Mouse (Mus musculus) thymus, adult 18-20 months (tissue): ENCODE measurements around the gene Txnrd2.
A peak's percentile ranks its signal among the peaks of the same experiment; 100 is the strongest.

Source experiments
- DNase-seq, 2 experiments: peaks; one replicate each; pipeline ENCODE4 v3.0.0; 2022; ENCODE audit warnings: mixed read lengths in 2 of 2

Gene Txnrd2

DNA sequence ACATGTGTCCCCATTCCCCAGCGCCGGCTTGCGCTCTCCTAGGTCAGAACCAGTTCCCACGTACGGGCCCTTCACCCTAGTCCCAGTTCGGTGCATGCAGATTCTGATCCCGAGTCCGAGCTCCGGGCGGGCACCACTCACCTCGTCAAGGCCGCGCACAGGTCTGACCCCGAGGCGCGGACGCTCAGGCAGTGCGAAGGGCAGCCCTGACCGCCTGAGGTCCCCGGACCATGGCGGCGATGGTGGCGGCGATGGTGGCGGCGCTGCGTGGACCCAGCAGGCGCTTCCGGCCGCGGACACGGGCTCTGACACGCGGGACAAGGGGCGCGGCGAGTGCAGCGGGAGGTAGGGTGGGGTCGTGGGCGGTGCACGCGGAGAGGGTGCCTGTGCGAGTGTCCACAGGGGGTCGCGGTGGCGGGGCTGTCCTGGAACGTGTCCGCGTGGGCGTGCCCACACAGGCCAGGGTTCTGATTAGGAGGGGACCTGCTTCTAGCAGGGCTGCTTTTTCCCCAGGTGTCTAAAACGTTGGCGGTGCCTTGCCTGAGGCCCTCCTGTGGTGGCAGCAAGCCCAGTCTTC lies at the start of gene Txnrd2:
Txnrd2 (plus strand) TSS at position 170 of the 577 bp plus-strand sequence.
- DNase-seq = peak; percentile 51 to 57

DNA sequence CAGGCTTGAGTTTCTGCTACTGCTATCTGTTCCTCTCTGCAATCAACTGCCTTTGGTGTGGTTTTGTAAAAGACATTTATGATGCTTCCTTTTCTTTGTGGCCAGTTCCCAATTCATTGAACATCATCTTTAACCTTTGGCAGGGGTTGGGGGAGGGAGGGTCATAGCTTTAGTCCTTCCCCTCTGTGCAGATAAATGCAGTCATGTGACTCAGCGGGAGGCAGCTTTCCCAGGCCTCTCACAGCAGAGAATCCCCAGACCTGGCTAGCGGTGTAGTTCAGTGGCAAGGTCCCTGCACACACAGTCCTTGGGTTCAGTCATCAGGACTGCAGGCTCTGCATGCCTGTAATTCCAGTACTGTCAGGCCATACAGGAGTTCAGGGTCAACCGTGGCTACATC lies 49.0 kb upstream of the Txnrd2 start:
- no peak for DNase-seq

DNA sequence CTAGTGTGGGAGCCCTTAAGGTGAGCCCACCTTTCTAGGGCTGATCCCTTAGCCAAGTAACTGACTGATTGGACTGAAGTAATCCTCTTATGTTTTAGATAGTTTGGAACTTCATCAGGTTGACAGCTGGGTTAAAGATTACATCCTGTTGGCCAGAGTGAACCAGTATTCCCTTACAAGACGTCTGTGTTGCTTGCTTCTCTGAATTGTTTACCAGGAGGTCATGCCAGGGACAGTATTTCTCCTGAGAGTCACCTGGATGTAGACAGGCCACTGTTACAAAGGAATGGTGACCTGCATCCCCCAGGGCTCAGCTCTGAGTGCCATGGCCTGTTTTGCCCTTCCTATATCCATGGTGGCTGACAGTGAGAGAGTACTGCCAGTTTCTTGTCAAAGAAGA lies 47.7 kb upstream of the Txnrd2 start:
- DNase-seq = no peak

DNA sequence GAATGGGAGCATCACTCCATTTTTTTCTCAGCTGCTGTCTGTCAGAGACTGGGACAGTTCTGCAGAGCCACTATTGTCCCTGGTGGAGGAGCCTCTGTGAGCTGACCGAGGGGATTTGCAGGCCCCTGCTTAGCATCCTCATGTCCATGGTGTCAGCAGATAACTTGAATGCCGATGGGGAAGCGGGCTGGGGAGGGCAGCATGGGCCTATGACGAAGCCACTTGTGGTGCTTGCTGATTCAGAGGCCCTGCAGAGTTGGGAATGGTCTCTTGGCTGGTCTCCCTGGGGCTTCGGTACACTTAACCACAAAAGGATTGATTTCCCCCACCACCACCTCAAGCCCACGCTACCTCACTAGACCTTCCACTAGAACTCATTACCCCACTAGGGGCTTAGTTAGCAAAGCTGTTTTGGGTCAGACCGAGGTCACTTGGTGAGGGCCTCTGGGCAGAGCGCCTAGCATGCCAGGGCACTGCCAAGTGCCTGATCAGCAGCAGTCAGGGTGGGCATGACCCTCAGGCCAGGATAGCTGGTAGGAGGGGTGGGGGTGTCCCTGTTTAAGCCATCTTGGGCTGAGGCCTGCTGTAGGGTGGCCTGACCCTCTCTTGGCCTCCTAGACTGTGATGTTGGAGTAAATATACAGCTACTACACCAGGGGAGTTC lies 46.7 kb upstream of the Txnrd2 start:
- DNase-seq = no peak

DNA sequence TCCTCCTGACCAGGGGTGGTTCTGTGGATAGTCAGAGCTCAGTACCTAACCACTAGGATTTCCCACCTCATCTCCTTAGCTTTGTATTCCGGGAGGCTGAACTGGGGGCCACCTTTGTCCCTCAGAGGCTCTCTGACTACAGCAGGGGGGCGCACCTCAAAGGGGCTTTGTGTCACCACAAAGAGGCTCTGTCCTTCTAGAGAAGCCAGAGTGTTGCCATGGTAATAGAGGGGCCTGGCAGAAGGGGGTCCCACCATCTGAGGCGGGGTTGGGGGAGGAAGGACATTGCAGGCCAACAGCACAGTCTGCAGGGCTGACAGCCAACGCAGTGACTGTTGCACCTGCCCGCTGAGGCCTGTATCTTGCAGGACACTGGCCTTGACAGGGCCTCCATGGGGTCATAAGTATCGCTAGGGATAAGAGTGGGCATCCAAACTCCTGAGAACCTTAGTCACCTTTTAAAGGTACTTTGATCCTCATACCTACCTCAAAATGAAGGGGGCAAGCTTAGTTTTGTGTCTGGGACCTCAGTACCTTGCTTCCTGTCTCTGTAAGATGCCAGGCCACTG lies 45.6 kb upstream of the Txnrd2 start:
- no peak for DNase-seq

DNA sequence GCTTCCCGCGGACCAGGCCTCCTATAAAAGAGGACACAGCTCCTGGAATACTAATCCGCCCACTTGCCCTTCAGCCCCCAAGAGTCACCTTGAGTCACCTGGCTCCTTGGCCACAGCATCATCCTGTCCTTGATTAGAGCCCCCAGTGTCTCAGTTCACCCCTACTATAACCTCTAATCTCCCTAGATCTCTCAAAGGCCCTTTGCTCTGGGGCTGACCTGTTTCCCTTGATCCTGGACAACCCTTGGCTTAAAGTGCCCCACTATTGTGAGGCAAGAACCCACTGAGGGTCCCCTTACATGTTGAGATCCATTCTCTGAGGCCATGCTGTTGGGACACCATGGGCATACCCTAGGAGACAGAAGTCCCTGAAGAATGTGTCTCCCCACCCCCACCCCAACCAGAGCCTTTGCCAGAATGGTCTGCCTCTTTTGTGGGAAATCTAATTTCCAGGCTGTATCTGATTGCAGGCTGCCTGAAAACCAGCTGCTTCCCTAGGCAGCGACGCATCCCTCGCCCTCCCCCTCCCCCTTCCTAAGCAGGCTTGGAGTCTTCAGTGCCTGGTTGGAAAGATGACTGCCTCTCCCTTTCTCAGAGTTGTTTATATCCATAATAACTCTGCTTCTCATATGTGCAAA lies 44.4 kb upstream of the Txnrd2 start:
- no peak for DNase-seq

DNA sequence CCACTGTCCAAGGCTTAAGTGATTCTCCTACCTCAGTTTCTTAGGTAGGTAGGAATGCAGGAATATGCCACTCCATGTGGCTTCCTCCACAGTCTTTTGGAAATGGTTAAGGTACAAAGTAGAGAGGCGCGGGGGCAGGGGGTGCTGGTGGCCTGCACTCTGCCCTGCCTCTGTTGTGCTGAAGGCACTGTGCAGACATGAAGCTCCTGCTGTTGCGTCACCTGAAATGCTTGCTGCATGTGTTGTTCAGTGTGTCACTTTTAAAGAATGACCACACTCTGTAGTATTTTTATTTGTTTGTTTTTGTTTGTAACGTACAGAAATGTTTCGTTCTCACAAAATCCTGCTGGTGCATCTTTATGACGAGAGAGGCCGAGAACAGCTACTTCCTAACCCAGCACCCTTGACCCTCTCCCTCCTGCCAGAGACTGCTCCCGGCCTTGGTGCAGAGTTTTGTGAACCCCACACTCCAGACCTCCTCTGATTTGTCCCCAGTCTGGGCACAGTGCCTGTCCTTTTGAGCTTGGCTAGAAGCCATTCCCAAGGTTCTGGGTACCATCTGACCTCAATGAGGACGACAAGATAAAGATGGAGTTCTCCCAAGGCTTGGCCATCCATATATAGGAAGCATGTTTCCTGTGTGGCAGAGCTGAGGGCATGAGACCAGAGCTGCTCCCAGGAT lies 43.0 kb upstream of the Txnrd2 start:
- no peak for DNase-seq

DNA sequence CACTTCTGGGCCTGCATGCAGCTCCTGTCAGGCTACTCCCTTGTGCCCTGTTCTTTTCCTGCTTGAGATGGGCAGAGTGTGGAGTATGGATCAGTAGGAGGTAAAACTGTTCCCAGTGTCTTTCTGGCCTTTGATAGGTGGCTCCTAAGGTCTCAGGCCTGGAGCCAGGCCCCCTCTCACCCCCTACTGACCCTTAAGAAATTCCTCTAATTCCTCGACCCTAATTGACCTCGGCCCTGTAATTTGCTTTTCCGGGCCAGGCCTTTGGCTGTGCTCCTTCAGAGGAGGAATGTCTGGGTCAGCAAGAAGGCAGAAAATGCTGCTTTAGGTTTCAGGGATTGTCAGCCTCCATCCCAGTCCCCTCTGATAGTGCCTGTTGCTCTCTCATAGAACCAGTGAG lies 42.4 kb upstream of the Txnrd2 start:
- DNase-seq = no peak

DNA sequence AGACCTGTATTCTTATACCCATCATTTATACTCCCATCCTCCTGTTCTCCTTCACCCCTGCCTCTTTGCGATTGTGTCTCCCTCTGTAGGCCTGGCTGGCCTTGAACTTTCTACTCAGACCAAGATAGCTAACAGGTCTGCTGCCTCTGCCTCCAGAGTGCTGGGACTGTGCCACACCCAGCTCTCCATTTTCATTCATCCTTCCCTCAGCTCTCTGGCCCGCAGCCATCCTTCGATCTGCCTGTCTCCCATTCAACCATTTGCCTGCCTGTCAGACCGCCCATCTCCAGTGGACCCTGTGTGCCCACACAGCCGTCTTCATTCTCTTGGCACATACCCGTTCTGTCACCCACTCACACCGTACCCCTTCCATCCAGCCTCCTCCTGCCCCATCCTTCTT lies 42.0 kb upstream of the Txnrd2 start:
- no peak for DNase-seq

DNA sequence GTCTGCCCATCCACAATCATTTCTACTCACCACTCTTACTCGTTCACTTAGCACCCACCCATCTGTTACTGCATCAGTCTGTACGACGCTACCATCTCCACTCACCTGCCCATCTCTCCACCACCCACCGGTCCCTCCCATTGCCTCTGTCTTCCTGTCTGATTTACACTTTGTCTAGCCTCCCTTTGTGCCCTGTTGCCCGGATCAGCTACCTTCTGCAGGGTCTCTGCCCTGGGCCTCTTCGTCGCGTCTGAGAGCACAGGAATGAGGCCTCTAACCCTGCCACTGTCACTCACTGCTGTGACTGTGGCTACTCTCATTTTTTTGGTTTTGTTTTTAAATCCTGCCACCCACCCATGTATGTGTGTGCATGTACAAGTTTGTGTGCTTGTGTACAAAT lies 41.5 kb upstream of the Txnrd2 start:
- no peak for DNase-seq

DNA sequence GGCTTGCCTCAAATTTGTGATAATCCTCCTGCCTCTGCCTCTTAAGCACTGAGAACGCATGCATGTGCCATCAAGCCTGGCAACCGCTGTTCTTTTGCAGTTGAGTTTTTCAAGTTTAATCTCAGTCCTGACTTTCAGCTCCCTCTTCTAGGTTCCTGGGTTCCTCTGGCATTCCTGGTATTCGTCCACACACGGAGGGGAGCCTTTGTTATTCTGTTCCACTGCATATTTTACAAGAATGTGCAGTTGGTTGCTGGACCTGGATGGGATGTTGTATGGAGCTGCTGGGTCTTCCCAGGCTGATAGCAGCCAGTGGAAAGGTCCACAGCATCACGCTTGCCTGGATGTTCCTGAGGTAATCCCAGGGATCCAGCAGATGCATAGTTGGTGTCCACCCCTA lies 40.8 kb upstream of the Txnrd2 start:
- DNase-seq = no peak

DNA sequence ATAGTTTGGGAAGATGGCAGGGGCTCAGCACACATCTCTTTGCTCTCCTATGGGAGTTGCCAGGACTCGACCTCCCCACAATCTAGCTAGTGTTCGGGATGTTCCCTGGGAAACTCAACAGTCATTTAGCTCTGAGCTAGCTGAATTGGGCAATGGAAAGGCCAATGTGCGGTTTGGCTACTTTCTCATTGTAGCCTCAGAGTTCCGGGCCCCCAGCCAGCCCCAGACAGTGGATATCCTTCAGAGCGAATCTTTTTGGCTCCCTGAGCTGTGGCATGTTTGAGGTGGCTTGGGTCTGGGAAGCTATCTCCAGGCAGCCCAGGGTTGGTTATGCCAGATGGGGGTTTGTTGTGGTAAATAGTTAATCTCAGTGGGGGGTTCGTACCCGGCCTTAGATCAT lies 39.7 kb upstream of the Txnrd2 start:
- DNase-seq = no peak

DNA sequence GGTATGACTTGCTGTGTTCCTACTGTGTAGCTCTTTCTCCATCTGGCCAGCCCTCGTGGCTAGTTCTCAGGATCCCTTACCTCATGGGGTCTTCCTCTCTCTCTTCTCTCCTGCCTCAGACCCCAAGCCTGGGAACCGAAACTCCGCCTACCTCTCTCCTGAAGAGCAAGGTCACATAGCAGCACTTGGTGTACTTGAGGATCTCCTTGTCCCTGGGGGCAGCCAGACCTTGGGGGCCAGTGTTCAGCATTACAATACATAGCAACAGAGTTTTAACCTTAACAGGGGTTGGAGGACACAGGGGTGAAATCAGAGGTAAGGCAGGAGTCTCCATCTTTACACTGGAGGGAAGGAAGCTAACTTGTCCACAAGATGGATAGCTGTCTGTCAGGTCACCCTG lies 39.2 kb upstream of the Txnrd2 start:
- no peak for DNase-seq

DNA sequence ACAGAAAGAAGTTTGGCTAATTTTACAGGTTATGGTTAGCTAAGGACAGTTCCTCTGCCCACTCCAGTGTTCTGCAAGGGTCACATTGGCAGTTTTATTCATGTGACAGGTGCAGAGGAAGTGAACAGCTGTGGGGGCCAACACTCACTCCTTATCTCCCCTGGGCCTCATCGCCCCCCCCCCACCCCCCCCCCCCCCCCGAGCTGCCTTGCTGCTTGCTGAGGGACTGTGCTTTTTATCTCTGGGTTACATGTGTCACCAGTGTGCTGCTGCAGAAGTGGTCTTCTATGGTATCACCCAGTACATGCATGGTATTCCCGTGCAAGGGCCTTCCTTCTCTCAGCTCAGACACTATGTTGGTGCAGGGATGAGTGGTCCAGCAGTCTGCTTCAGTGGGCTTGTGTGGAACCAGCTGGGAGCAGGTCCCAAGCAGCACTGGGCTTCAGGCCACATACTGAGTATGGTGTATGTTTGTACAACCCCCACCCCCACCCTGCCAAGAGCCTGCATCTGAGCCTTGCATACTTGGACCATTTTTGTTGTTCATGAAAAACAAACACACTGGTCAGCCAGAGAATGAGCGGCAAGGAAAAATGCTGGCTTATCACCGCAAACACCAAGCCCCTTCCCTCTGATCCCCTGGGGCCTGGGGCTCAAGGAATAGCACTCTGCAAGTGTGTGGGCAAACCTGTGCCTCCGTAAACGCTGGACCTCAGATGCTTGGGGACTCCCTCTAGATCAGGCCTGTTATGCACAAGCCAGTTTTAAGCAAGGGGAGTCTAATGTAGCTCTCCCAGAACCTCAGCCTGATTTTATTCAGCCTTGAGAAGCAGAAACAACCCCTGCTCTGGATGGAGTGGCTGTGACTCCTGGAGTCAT lies 38.2 kb upstream of the Txnrd2 start:
- no peak for DNase-seq

DNA sequence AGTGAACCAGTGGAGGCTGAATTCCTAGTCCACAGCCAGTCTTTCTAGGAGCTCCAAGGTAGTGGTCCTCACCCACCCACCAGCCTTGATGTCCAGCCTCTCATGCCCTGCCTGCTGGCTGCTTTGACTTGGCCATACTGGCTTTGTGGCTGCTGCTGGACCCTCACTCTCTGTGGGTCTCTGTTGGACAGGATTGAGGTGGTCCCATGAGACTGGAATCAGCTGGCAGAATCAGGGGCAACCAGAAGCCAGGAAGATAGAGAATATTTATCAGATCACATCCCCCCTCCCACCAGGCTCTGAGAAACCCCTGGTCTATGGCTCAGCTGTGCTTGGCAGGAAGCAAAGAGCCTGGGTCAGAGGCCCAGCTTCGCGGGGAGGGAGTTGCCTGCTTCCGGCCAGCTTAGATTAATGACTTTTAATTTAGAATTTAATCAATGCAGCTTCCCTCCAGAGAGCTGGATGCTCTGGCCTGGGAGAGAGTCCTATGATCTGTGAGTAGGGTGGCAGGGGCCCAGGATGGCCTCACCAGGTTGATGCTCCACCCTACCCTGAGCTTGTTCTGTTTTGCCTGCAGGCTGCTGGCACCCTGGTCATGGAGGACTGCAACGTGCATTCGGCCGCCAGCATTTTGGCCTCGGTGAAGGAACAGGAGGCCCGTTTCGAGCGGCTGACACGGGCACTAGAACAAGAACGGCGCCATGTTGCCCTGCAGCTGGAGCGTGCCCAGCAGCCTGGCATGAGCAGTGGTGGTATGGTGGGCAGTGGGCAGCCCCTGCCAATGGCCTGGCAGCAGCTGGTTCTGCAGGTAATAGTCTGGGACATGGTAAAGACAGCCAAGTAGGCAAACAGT lies 37.4 kb upstream of the Txnrd2 start:
- DNase-seq = peak in 1 of 2 experiments; percentile 3

DNA sequence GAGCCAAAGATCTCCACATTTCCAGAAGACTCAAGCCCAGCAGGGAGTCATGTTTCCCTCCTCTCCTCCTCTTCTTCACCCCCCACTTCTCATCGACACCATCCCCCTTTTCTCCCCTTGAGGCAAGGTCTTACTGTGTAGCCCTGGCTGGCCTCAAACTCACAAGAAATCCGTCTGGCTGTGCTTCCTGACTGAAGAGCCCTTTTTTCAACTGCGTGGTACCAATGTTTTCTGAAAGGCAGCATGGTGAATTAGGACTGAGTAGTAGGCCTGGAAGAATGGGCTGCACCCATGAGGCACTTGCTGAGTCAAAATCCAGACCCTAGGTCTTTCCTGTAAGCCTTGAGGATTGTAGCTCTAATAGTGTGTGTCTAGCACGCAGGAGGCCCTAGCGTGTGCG lies 35.8 kb upstream of the Txnrd2 start:
- no peak for DNase-seq

DNA sequence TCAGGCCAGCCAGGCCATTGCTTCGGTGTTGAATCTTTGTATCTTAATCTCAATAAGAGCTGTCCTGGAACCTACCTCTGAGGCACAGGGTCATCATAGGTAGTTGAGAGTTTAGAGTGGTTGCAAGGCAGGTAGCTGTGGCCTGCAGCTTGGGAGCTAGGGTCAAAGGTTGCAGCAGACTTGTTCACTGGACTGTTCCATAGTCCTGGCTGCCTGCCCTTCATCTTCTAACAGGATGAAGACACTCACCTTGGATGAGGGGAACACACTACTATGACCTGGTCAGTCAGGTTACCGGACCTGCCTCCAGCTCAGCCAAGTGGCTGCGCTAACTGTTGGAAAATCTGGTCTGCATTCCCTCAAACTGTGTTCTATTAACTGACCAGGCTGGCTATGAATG lies 35.1 kb upstream of the Txnrd2 start:
- peak in 1 of 2 experiments; percentile 5 for DNase-seq

DNA sequence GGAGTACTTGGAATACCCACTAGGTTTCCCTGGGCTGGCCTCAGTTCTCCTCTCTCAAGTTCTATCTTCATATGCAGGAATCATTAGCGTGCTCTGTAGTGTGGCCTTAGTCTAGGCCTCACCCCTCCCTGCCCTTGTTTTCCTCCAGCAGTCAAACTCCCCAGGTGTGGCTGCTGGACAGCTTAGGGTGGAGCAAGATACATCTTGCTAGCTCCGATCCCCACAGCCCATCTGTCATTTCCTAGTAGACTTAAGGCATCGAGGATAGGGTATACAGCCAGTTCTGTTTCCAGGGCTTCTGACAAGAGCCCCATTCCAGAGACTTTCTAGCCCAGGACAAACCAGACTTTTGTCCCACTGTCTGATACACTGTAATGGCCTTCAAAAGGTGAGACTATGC lies 34.5 kb upstream of the Txnrd2 start:
- no peak for DNase-seq

DNA sequence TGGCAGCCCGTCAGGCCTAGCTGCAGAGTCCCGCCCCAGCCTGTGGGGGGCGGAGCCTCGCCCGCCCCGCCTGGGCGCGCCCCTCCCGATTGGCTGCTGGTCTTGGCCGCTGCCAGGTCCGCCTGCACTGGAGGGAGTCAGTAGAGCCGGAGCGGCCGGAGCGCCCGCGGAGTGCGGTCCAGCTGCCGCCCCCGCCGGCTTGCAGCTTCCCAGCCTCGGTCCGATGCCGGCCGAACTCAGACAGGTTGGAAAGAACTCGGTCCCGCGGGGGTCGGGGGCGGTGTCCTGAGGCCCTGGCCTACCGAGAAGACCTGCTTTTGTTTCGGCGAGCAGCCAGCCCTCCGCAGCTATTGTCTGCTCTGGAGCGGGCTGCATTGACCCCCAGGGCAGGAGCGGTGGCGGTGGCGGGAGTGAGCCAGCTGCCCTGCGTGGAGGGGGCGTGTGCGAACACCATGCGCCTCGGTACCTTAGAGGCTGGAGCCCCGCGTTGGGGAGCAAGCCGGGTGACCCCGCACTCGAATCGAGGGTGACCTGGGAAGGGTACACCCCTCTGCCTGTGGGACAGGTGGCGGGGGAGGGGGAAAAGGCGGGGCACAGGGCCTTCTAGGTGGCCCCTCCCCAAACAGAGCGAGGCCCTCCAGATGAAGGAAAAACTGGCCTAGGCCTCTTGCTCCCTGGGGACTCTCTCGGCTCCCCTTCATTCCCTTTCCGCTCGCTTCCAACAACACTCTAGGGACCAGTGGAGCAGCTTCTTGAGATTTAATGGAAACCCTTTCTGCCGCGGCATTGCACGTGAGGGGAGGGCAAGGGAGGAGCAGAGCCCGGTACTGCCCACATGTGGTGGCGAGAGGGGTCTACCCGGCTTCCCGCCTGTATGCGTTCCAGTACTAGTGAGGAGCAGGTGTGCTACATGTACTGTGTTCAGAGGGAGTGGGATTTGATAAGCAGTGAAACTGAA lies 33.4 kb upstream of the Txnrd2 start:
- DNase-seq = peak; percentile 83

DNA sequence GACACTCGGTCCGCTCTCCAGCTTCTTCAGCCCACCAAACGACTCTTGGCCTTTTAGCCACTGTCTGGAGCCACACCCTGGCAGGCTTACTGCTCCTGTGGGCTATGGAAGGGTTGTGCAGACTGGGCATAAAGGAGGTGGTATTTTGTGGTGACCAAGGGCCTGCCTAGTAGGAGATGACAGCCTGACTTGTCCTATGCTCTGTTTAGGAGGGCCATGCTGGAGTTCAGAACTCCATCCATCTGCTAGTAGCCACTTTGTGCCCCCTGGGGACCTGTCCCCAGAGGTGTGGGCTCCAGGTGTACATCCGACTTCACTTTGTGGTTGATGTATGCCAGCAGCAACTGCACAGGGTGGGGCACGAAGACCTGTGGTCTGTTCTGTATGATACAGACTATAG lies 32.6 kb upstream of the Txnrd2 start:
- DNase-seq = no peak
